ENCODE assay signal across 8 mouse cellular contexts in the genomic region with DNA sequence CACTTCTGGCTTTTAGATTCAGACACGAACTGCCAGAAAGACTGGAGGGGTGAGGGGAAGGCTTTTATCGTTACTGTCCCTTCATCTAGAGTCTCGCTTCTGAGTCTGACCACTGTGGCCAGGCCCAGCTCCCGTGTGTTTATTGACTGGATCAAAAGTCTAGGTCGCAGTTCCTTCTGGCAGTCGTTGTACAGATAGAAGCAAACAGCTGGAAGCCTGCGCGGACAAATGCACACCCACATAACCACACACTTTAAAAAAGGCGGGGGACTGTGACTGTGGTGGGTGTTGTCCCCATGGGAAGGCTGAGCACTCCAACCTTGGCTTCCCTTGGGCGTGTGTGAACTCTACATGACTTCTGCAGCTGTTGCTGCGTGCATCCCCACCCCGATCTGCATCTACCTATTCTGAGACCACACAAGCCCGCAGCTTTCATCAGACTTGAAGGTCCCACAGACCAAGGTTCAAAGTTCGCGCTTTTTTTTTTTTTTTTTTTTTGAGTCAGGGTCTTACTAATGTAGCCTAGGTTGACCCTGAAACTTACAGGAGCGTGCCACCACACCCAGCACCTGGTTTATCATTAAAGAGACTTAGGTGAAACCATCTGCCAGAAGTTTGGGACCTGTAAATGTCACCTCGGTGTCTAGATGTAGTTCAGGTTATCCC. TPM values are rescaled to one million over a fixed set of nuclear protein-coding genes. Genes with fewer than 3 reads are reported as not detected.
DNase-seq lines count a peak whose midpoint lies in the region; ATAC-seq and TF ChIP-seq lines count a peak whose summit lies in the region.

No protein-coding gene starts in this region.

- no peaks in the 10 kb centered on the region for H3K9me3 ChIP-seq in ES-E14 (ENCODE audit: control insufficient read depth, insufficient read depth, low read depth, low read length)
- H3K9me3 ChIP-seq in forebrain, embryonic 12.5 days: no peaks in the 10 kb centered on the region
- no peaks in the 10 kb centered on the region for H3K9me3 ChIP-seq in hindbrain, embryonic 11.5 days (ENCODE audit: control insufficient read depth, low read length)
- no peaks in the 10 kb centered on the region for H3K9me3 ChIP-seq in limb, embryonic 13.5 days
- no peaks in the 10 kb centered on the region for H3K9me3 ChIP-seq in midbrain, embryonic 15.5 days

- WGBS in forebrain, embryonic 12.5 days: 22% methylated on average over 17 of the region's 17 CpGs
- WGBS in hindbrain, embryonic 11.5 days: 15% methylated on average over 17 of the region's 17 CpGs
- 12% methylated on average over 17 of the region's 17 CpGs for WGBS in limb, embryonic 13.5 days
- 23% methylated on average over 17 of the region's 17 CpGs for WGBS in midbrain, embryonic 15.5 days

- peak overlapping the region; percentile 51 to 69 for H3K4me3 ChIP-seq in ES-E14 (ENCODE audit: insufficient read depth in 1 of 2, low read depth in 1 of 2, low read length in 2 of 2, poor library complexity in 1 of 2, severe bottlenecking in 1 of 2)
- H3K4me3 ChIP-seq in forebrain, embryonic 12.5 days (replicated peaks): peak overlapping the region; percentile 46
- peak overlapping the region; percentile 40 for H3K4me3 ChIP-seq in hindbrain, embryonic 11.5 days (ENCODE audit: low read depth, low read length)
- peak overlapping the region; percentile 46 for H3K4me3 ChIP-seq in limb, embryonic 13.5 days
- peak overlapping the region; percentile 53 for H3K4me3 ChIP-seq in midbrain, embryonic 15.5 days

- peak; percentile 24; the same call in 1 of the 2 replicates for ATAC-seq in forebrain, embryonic 12.5 days (ENCODE audit: low FRiP score)
- peak; percentile 10; the same call in 1 of the 2 replicates for ATAC-seq in hindbrain, embryonic 11.5 days (ENCODE audit: low FRiP score)
- no peak for ATAC-seq in limb, embryonic 13.5 days (ENCODE audit: low FRiP score, low read depth)
- ATAC-seq in midbrain, embryonic 15.5 days (replicated peaks): no peak
- no peak for ATAC-seq in megakaryocyte-erythroid progenitor cell, adult 5-6 weeks (replicated peaks; ENCODE audit: low FRiP score, low TSS enrichment, poor library complexity, severe bottlenecking)

- in situ Hi-C loops in ES-E14 (cut with MboI; ENCODE audit: low sequenced_read_pairs in 2 of 2, unreplicated experiment in 2 of 2): no loop called here

- no peak overlapping the region for H3K27ac ChIP-seq in ES-E14 (ENCODE audit: insufficient read depth, low read depth, low read length, poor library complexity, severe bottlenecking)
- no peak overlapping the region for H3K27ac ChIP-seq in forebrain, embryonic 12.5 days
- no peak overlapping the region for H3K27ac ChIP-seq in hindbrain, embryonic 11.5 days (ENCODE audit: low read depth, low read length)
- peak overlapping the region; percentile 85 for H3K27ac ChIP-seq in limb, embryonic 13.5 days
- no peak overlapping the region for H3K27ac ChIP-seq in midbrain, embryonic 15.5 days

- no peaks in the 10 kb centered on the region for H3K36me3 ChIP-seq in ES-E14 (ENCODE audit: control insufficient read depth, insufficient read depth, low read length, poor library complexity, severe bottlenecking)
- no peaks in the 10 kb centered on the region for H3K36me3 ChIP-seq in forebrain, embryonic 12.5 days (replicated peaks)
- no peaks in the 10 kb centered on the region for H3K36me3 ChIP-seq in hindbrain, embryonic 11.5 days (ENCODE audit: control insufficient read depth, insufficient read depth, low read length)
- no peaks in the 10 kb centered on the region for H3K36me3 ChIP-seq in limb, embryonic 13.5 days
- no peaks in the 10 kb centered on the region for H3K36me3 ChIP-seq in midbrain, embryonic 15.5 days (replicated peaks)

- peak; percentile 29 to 35 for DNase-seq in B cell, adult 2 months
- peak; percentile 51 for DNase-seq in ES-E14 (ENCODE audit: low read depth, low spot score)
- peak; percentile 40 for DNase-seq in hindbrain, embryonic 11.5 days (ENCODE audit: low spot score)
- DNase-seq in layer of hippocampus, adult 18-20 months (ENCODE audit: low spot score in 2 of 2): no peak

- H3K9ac ChIP-seq in ES-E14 (ENCODE audit: insufficient read depth, low read depth, low read length, poor library complexity, severe bottlenecking): no peak overlapping the region
- H3K9ac ChIP-seq in forebrain, embryonic 12.5 days: peak overlapping the region; percentile 58; the same call in 1 of the 2 replicates
- H3K9ac ChIP-seq in hindbrain, embryonic 11.5 days (ENCODE audit: low read depth, low read length): peak overlapping the region; percentile 55; the same call in 1 of the 2 replicates
- H3K9ac ChIP-seq in limb, embryonic 13.5 days: peak overlapping the region; percentile 66; the same call in 1 of the 2 replicates
- no peak overlapping the region; the same call in 1 of the 2 replicates for H3K9ac ChIP-seq in midbrain, embryonic 15.5 days

- peaks cover 48% of the 10 kb centered on the region for H3K27me3 ChIP-seq in forebrain, embryonic 12.5 days
- H3K27me3 ChIP-seq in hindbrain, embryonic 11.5 days (ENCODE audit: control insufficient read depth, insufficient read depth, low read length): peaks cover 15% of the 10 kb centered on the region
- peaks cover 17% of the 10 kb centered on the region; the same call in 1 of the 2 replicates for H3K27me3 ChIP-seq in limb, embryonic 13.5 days
- H3K27me3 ChIP-seq in midbrain, embryonic 15.5 days (replicated peaks): peaks cover 17% of the 10 kb centered on the region; the same call in 1 of the 2 replicates

- peaks cover 16 to 19% of the 10 kb centered on the region in 2 experiments for H3K4me1 ChIP-seq in ES-E14 (ENCODE audit: control insufficient read depth in 2 of 2, insufficient read depth in 2 of 2, low read length in 2 of 2, poor library complexity in 1 of 2)
- H3K4me1 ChIP-seq in forebrain, embryonic 12.5 days: peaks cover 21% of the 10 kb centered on the region
- peaks cover 9% of the 10 kb centered on the region for H3K4me1 ChIP-seq in hindbrain, embryonic 11.5 days (replicated peaks; ENCODE audit: control insufficient read depth, insufficient read depth, low read length)
- peaks cover 53% of the 10 kb centered on the region for H3K4me1 ChIP-seq in limb, embryonic 13.5 days
- peaks cover 17% of the 10 kb centered on the region for H3K4me1 ChIP-seq in midbrain, embryonic 15.5 days

- peak overlapping the region; percentile 88 for H3K4me2 ChIP-seq in forebrain, embryonic 12.5 days
- H3K4me2 ChIP-seq in hindbrain, embryonic 11.5 days (replicated peaks; ENCODE audit: low read depth, low read length): peak overlapping the region; percentile 92
- H3K4me2 ChIP-seq in limb, embryonic 13.5 days (replicated peaks): peak overlapping the region; percentile 87
- peak overlapping the region; percentile 97 for H3K4me2 ChIP-seq in midbrain, embryonic 15.5 days

TF ChIP-seq in ES-E14, 5 proteins besides CTCF, POLR2A, EP300 and RAD21:
- peak; percentile 81 for TF ChIP-seq ZNF384 (IDR thresholded peaks at IDR 0.05; ENCODE audit: low read depth, low read length)
- no peak for TF ChIP-seq HCFC1 (IDR thresholded peaks at IDR 0.05; ENCODE audit: borderline replicate concordance, insufficient read depth, low read length)
- no peak for TF ChIP-seq CHD2 (IDR thresholded peaks at IDR 0.05; ENCODE audit: low read depth, low read length)
- no peak for TF ChIP-seq ZC3H11A (IDR thresholded peaks at IDR 0.05; ENCODE audit: borderline replicate concordance, low read depth, low read length)
- no peak for TF ChIP-seq MAFK (IDR thresholded peaks at IDR 0.05; ENCODE audit: insufficient read depth, low read depth, low read length)

RNA-seq across cellular contexts. Expression of gene Hes1, which starts 54.5 kb away (rescaled TPM):
- total RNA-seq in ES-E14 (2012; rRNA removed): 17.5 and 19.3 TPM in 2 replicates
- polyA plus RNA-seq in forebrain, embryonic 12.5 days (2016; fragmentation: Nextera tagmentation; extraction: Ambion mirVana): 60.2 and 62.6 TPM in 2 replicates
- 28.8 and 32.9 TPM in 2 replicates for polyA plus RNA-seq in hindbrain, embryonic 11.5 days (2014; fragmentation: Nextera tagmentation; extraction: Ambion mirVana)
- 49.6 and 50.2 TPM in 2 replicates for polyA plus RNA-seq in limb, embryonic 13.5 days (2015; fragmentation: Nextera tagmentation; extraction: Ambion mirVana)
- 11.1 and 12.4 TPM in 2 replicates for polyA plus RNA-seq in midbrain, embryonic 15.5 days (2015; fragmentation: Nextera tagmentation; extraction: Ambion mirVana)
- 1.5 and 6.9 TPM in 2 replicates for total RNA-seq in megakaryocyte-erythroid progenitor cell, adult 5-6 weeks (2014; fragmentation: Nextera tagmentation)
- 2.9 and 5.1 TPM in 2 replicates for total RNA-seq in megakaryocyte-erythroid progenitor cell, adult 5-6 weeks (2017)
- 10 to 100 TPM; 24.4 to 28.0 TPM for total RNA-seq in layer of hippocampus, adult 18-20 months (2021)

Comparison
In these comparisons a context has a peak if more than half of its experiments do, and no peak if none do; other contexts are left out.
1. DNase-seq: peak in B cell, adult 2 months (2 of 2), ES-E14 (single experiment) and hindbrain, embryonic 11.5 days (single experiment); none in layer of hippocampus, adult 18-20 months (0 of 2).
2. H3K9ac ChIP-seq: peak in forebrain, embryonic 12.5 days (single experiment), hindbrain, embryonic 11.5 days (single experiment) and limb, embryonic 13.5 days (single experiment); none in ES-E14 (single experiment) and midbrain, embryonic 15.5 days (single experiment).
3. ATAC-seq: peak in forebrain, embryonic 12.5 days (single experiment) and hindbrain, embryonic 11.5 days (single experiment); none in limb, embryonic 13.5 days (single experiment), midbrain, embryonic 15.5 days (single experiment) and megakaryocyte-erythroid progenitor cell, adult 5-6 weeks (single experiment).
4. Peak in every context shown above with its lines, with median percentiles within 50 percentile points of each other: H3K4me3 ChIP-seq and H3K4me2 ChIP-seq.